Mouse (Mus musculus) lung, postnatal 10 days (tissue): ENCODE data around the gene Nme9.
A peak's percentile ranks its signal among the peaks of the same experiment; 100 is the strongest.

Experiments
- DNase-seq: peaks from one replicate; pipeline ENCODE4 v3.0.0; 2021

Gene Nme9

GRCm38 (mm10) chr9:99451161-99451560 lies at the start of gene Nme9:
TSS of gene Nme9 (plus strand) at chr9:99451475.
- no peak for DNase-seq

- DNase-seq, result no peak
These were observed 42.0 kb upstream of the Nme9 start for GRCm38 (mm10) chr9:99409280-99409679.

- DNase-seq, result no peak
These were observed 40.2 kb upstream of the Nme9 start for GRCm38 (mm10) chr9:99411093-99411492.

- DNase-seq, result no peak
These were observed 39.5 kb upstream of the Nme9 start for GRCm38 (mm10) chr9:99411785-99412184.

GRCm38 (mm10) chr9:99416809-99417208 lies 34.5 kb upstream of the Nme9 start:
- DNase-seq, result no peak

- DNase-seq, result peak; percentile 48
These were observed 33.9 kb upstream of the Nme9 start for GRCm38 (mm10) chr9:99417288-99417846.

- DNase-seq, result no peak
These were observed 32.9 kb upstream of the Nme9 start for GRCm38 (mm10) chr9:99418377-99418776.

GRCm38 (mm10) chr9:99419951-99420701 lies 31.1 kb upstream of the Nme9 start:
- DNase-seq, result peak; percentile 53

GRCm38 (mm10) chr9:99421914-99422313 lies 29.4 kb upstream of the Nme9 start:
- DNase-seq, result no peak

- DNase-seq, result no peak
These were observed 27.3 kb upstream of the Nme9 start for GRCm38 (mm10) chr9:99423692-99424573.

GRCm38 (mm10) chr9:99424574-99424863 lies 26.8 kb upstream of the Nme9 start:
- no peak for DNase-seq

- DNase-seq, result no peak
These were observed 26.0 kb upstream of the Nme9 start for GRCm38 (mm10) chr9:99425262-99425661.

- no peak for DNase-seq
These were observed 22.5 kb upstream of the Nme9 start for GRCm38 (mm10) chr9:99428601-99429331.

GRCm38 (mm10) chr9:99429845-99430244 lies 21.4 kb upstream of the Nme9 start:
- DNase-seq, result no peak

GRCm38 (mm10) chr9:99430806-99431205 lies 20.5 kb upstream of the Nme9 start:
- DNase-seq, result no peak

- no peak for DNase-seq
These were observed 19.9 kb upstream of the Nme9 start for GRCm38 (mm10) chr9:99431346-99431745.

- no peak for DNase-seq
These were observed 19.3 kb upstream of the Nme9 start for GRCm38 (mm10) chr9:99431963-99432362.

- DNase-seq, result no peak
These were observed 18.8 kb upstream of the Nme9 start for GRCm38 (mm10) chr9:99432478-99432877.

- no peak for DNase-seq
These were observed 16.2 kb upstream of the Nme9 start for GRCm38 (mm10) chr9:99434892-99435618.

GRCm38 (mm10) chr9:99435619-99436181 lies 15.6 kb upstream of the Nme9 start:
- DNase-seq, result peak; percentile 59

- peak; percentile 79 for DNase-seq
These were observed 14.9 kb upstream of the Nme9 start for GRCm38 (mm10) chr9:99436182-99437030.
